Mouse (Mus musculus) hindbrain, embryonic 13.5 days (tissue): Measurements from ENCODE around the gene Gnai2. TPM values are rescaled to one million over a fixed set of nuclear protein-coding genes. Genes with fewer than 3 reads are reported as not detected.
"Not testable (repeated sequence)": the region's sequence is repeated elsewhere in the genome, so short reads cannot be mapped to it uniquely, and the experiment has no call there.

Source experiments
- ATAC-seq: fragments of 200-750 bp; cut with Nextera tagmentation; 2 replicates; pipeline ENCODE4 v1.8.0; 2017; ENCODE audit warnings: moderate TSS enrichment; ENCODE audit not compliant: low FRiP score
- H3K27ac ChIP-seq: fragments of 300-500 bp; sonication (generic); 2 replicates; pipeline ENCODE4 v1.5.1; 2015; ENCODE audit warnings: inconsistent platforms, mild to moderate bottlenecking, moderate library complexity
- H3K27me3 ChIP-seq: fragments of 300-500 bp; sonication (generic); 2 replicates; pipeline ENCODE4 v1.6.1; 2015; ENCODE audit warnings: mild to moderate bottlenecking, inconsistent platforms
- H3K36me3 ChIP-seq: fragments of 300-500 bp; sonication (generic); 2 replicates; pipeline ENCODE4 v1.6.1; 2015; ENCODE audit warnings: mild to moderate bottlenecking, inconsistent platforms
- H3K4me1 ChIP-seq: fragments of 300-500 bp; sonication (generic); replicated peaks from 2 replicates; pipeline ENCODE4 v1.6.1; 2015; ENCODE audit warnings: inconsistent platforms
- H3K4me2 ChIP-seq: fragments of 300-500 bp; sonication (generic); 2 replicates; pipeline ENCODE4 v1.6.1; 2015; ENCODE audit warnings: inconsistent platforms, mild to moderate bottlenecking, moderate library complexity
- H3K4me3 ChIP-seq: fragments of 300-500 bp; sonication (generic); 2 replicates; pipeline ENCODE4 v1.5.1; 2015; ENCODE audit warnings: mild to moderate bottlenecking, inconsistent platforms
- H3K9ac ChIP-seq: fragments of 300-500 bp; sonication (generic); 2 replicates; pipeline ENCODE4 v1.6.1; 2015; ENCODE audit warnings: mild to moderate bottlenecking, inconsistent platforms
- H3K9me3 ChIP-seq: fragments of 300-500 bp; sonication (generic); 2 replicates; pipeline ENCODE4 v1.6.1; 2016; ENCODE audit warnings: inconsistent platforms
- WGBS: fragments of 180-500 bp; shearing (Covaris S2); methylation state at CpG from one replicate; pipeline ENCODE4 v1.1.7; 2015; 5-methylcytosine and 5-hydroxymethylcytosine counted together
- polyA plus RNA-seq: library from polyadenylated mRNA; unstranded; fragments of >200 nt; fragmentation: Nextera tagmentation; extraction: Ambion mirVana; gene quantifications from 2 replicates; pipeline ENCODE4 v1.2.1, GENCODE M21; 2015

Gene Gnai2
- polyA plus RNA-seq, 1 experiment from 2014 or later, result 338 TPM

- peak; percentile 16; the same call in 1 of the 2 replicates for ATAC-seq
- WGBS, result 32% methylated on average over 16 of the region's 16 CpGs
Measured at GRCm38 (mm10) chr9:107576357-107577107, 58.6 kb downstream of the Gnai2 start, which contains the start of gene Hyal1. Hyal1 (plus strand) TSS chr9:107576927.

DNA sequence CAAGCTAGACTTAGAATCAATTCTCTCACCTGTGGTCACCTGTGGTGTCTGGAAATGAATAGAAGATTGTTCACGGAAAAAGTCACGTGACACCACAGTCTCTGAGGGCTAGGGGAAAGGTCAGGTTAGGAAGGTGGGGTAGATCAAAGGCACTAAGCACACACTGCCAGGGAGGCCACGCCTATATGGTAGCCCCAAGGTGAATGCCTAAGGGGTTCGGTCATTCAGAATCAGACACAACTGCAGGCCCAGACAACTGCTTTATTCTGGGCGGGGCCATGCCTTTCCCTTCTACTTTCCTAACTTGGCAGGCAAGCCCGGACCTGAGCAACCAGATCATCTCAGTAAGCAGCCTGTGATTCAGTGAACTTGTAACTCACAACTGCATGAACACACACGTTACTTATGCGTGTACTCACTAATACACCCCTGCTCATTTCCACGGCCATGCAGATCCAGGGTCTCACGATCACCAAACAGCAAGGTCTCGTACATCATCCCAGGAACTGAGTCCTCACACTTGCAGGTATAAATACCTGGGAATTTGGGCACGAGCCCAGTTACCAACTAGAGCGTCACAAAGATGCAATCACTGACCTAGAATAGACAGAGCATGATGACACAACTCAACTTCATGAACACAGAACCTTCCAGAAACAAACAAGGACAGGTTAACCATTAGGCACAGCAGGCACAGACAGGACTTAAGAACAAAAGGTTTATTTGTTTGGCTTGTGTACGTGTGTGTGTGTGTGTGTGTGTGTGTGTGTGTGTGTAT lies 59.4 kb downstream of the Gnai2 start:
- Histone ChIP-seq H3K27ac (no peak overlapping the region), H3K4me1 (peaks cover 52% of the 10 kb centered on the region), H3K9me3 (no peaks in the 10 kb centered on the region), H3K4me2 (no peak overlapping the region), H3K27me3 (no peaks in the 10 kb centered on the region), H3K36me3 (peaks cover 43% of the 10 kb centered on the region), H3K9ac (no peak overlapping the region), H3K4me3 (no peak overlapping the region)
- no peak for ATAC-seq
- 88% methylated on average over 14 of the region's 14 CpGs for WGBS

More at GRCm38 (mm10) chr9:107576357-107577107, 58.6 kb downstream of the Gnai2 start, which contains the start of gene Hyal1:
- Histone ChIP-seq H3K4me1 (peaks cover 52% of the 10 kb centered on the region), H3K9ac (peak within 1 kb of the TSS; percentile 26), H3K9me3 (no peaks in the 10 kb centered on the region), H3K4me2 (peak within 1 kb of the TSS; percentile 48), H3K4me3 (peak within 1 kb of the TSS; percentile 20), H3K27ac (no peak within 1 kb of the TSS; the same call in 1 of the 2 replicates), H3K36me3 (peaks cover 35% of the 10 kb centered on the region), H3K27me3 (no peaks in the 10 kb centered on the region)

DNA sequence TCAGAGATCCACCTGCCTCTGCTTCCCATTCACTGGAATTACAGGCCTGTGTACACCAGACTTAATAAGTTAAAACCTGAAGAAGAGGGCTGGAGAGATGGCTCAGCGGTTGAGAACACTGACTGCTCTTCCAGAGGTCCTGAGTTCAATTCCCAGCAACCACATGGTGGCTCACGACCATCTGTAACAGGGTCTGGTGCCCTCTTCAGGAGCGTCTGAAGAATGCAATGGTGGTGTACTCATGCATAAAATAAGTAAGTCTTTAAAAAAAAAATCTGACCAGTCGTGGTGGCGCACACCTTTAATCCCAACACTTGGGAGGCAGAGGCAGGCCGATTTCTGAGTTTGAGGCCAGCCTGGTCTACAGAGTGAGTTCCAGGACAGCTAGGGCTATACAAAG lies 61.4 kb downstream of the Gnai2 start:
- not testable (repeated sequence) for H3K9ac ChIP-seq, H3K9me3 ChIP-seq, H3K27ac ChIP-seq, H3K27me3 ChIP-seq, ATAC-seq, H3K4me3 ChIP-seq, H3K4me2 ChIP-seq
- Histone ChIP-seq H3K4me1 (peaks cover 49% of the 10 kb centered on the region), H3K36me3 (peaks cover 45% of the 10 kb centered on the region)
- WGBS, result 82% methylated on average over 6 of the region's 6 CpGs

DNA sequence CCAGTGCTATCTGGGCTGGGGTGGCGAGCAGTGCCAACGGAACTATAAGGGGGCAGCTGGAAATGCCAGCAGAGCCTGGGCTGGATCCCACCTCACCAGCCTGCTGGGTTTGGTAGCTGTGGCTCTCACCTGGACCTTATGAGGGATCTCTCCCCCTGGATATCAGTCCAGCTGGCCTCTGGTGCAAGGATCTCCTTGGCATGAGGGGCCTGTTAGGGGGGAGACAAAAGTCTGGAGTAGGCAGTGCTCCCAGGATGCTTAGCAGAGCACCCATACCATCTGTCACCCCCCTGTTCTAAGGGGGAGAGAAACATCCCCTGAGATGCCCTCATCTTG lies 62.9 kb downstream of the Gnai2 start:
- H3K4me2 ChIP-seq, result peak overlapping the region; percentile 3; the same call in 1 of the 2 replicates
- H3K27ac ChIP-seq, result 0 out of 2 replicates have a peak overlapping the region, but pooled peaks have one; percentile 4
- H3K27me3 ChIP-seq, result no peaks in the 10 kb centered on the region
- H3K4me3 ChIP-seq, result no peak overlapping the region
- H3K9ac ChIP-seq, result peak overlapping the region; percentile 10; the same call in 1 of the 2 replicates
- 100% methylated on average over 2 of the region's 2 CpGs for WGBS
- no peak for ATAC-seq
- no peaks in the 10 kb centered on the region for H3K9me3 ChIP-seq
- peaks cover 54% of the 10 kb centered on the region for H3K4me1 ChIP-seq
- peaks cover 45% of the 10 kb centered on the region for H3K36me3 ChIP-seq

GRCm38 (mm10) chr9:107571534-107572326 lies 63.4 kb downstream of the Gnai2 start:
- Histone ChIP-seq H3K4me3 (no peak overlapping the region; the same call in 1 of the 2 replicates), H3K9ac (peak overlapping the region; percentile 94), H3K27me3 (no peaks in the 10 kb centered on the region), H3K4me2 (peak overlapping the region; percentile 93), H3K4me1 (peaks cover 52% of the 10 kb centered on the region), H3K27ac (0 out of 2 replicates have a peak overlapping the region, but pooled peaks have one; percentile 4), H3K9me3 (no peaks in the 10 kb centered on the region), H3K36me3 (peaks cover 45% of the 10 kb centered on the region)
- 93% methylated on average over 22 of the region's 22 CpGs for WGBS
- ATAC-seq, result no peak

GRCm38 (mm10) chr9:107570845-107571244 lies 64.3 kb downstream of the Gnai2 start:
- peak overlapping the region; percentile 94 for H3K9ac ChIP-seq
- peaks cover 48% of the 10 kb centered on the region for H3K4me1 ChIP-seq
- 96% methylated on average over 21 of the region's 21 CpGs for WGBS
- H3K4me3 ChIP-seq, result peak overlapping the region; percentile 92
- H3K27me3 ChIP-seq, result no peaks in the 10 kb centered on the region
- no peaks in the 10 kb centered on the region for H3K9me3 ChIP-seq
- H3K4me2 ChIP-seq, result peak overlapping the region; percentile 93
- no peak for ATAC-seq
- H3K36me3 ChIP-seq, result peaks cover 50% of the 10 kb centered on the region
- peak overlapping the region; percentile 85; the same call in 1 of the 2 replicates for H3K27ac ChIP-seq

- peak overlapping the region; percentile 85 for H3K27ac ChIP-seq
- H3K4me3 ChIP-seq, result peak overlapping the region; percentile 92
- no peaks in the 10 kb centered on the region for H3K9me3 ChIP-seq
- H3K36me3 ChIP-seq, result peaks cover 53% of the 10 kb centered on the region
- H3K4me1 ChIP-seq, result peaks cover 53% of the 10 kb centered on the region
- no peak for ATAC-seq
- H3K27me3 ChIP-seq, result no peaks in the 10 kb centered on the region
- WGBS, result 54% methylated on average over 13 of the region's 13 CpGs
- H3K9ac ChIP-seq, result peak overlapping the region; percentile 94
- peak overlapping the region; percentile 93 for H3K4me2 ChIP-seq
Measured at GRCm38 (mm10) chr9:107570016-107570415, 65.2 kb downstream of the Gnai2 start.

GRCm38 (mm10) chr9:107569270-107569669 lies 65.9 kb downstream of the Gnai2 start:
- peak overlapping the region; percentile 85 for H3K27ac ChIP-seq
- peak; percentile 27 for ATAC-seq
- H3K9me3 ChIP-seq, result no peaks in the 10 kb centered on the region
- peaks cover 55% of the 10 kb centered on the region for H3K4me1 ChIP-seq
- H3K4me3 ChIP-seq, result peak overlapping the region; percentile 92
- H3K4me2 ChIP-seq, result peak overlapping the region; percentile 93
- H3K9ac ChIP-seq, result peak overlapping the region; percentile 94
- H3K27me3 ChIP-seq, result no peaks in the 10 kb centered on the region
- under 1% methylated on average over 23 of the region's 23 CpGs for WGBS
- peaks cover 53% of the 10 kb centered on the region for H3K36me3 ChIP-seq

- Histone ChIP-seq H3K36me3 (peaks cover 50% of the 10 kb centered on the region), H3K27ac (peak overlapping the region; percentile 85), H3K4me2 (peak overlapping the region; percentile 93), H3K9me3 (no peaks in the 10 kb centered on the region), H3K4me1 (peaks cover 61% of the 10 kb centered on the region), H3K27me3 (no peaks in the 10 kb centered on the region), H3K9ac (peak overlapping the region; percentile 94), H3K4me3 (peak overlapping the region; percentile 92)
- peak; percentile 88 for ATAC-seq
- under 1% methylated on average over 40 of the region's 41 CpGs for WGBS
Measured at GRCm38 (mm10) chr9:107568331-107569261, 66.6 kb downstream of the Gnai2 start.

DNA sequence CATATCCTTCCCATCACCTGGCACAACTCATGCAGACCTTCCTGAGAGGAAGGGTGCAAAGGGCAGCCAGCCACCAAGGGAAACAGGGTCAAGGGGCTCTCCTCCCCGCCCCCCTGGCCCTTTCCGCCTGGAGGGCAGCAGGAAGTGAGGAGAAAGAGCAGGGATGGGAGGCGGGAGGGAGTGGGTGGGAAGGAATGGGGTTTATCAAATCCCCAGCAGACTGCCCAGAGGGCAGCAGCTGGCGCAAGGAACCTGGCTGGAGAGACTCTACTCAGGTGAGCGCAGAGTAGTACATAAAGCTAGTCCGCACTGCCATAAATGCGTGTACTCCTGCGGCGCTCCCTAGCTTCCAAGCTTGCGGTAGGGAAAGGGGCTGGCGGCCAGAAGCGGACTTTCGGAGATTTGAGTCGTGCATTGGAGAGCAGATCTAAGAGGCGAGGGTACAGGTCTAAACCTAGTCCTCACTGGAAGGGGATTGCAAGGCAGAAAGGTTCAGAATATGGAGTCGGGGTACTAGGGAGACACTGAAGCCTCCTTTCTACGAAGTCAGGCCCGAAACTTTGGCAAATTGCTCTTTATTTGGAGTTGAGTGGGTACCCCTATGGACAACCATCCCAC lies 67.4 kb downstream of the Gnai2 start, which contains the start of gene Hyal2:
TSS of gene Hyal2 (plus strand) at position 244 of the 618 bp plus-strand sequence.
- H3K36me3 ChIP-seq, result peaks cover 42% of the 10 kb centered on the region

More for the DNA sequence above, 67.4 kb downstream of the Gnai2 start, which contains the start of gene Hyal2:
- H3K9me3 ChIP-seq, result no peaks in the 10 kb centered on the region
- peak within 1 kb of the TSS; percentile 85 for H3K27ac ChIP-seq
- H3K4me1 ChIP-seq, result peaks cover 64% of the 10 kb centered on the region
- peak within 1 kb of the TSS; percentile 92 for H3K4me3 ChIP-seq
- H3K27me3 ChIP-seq, result no peaks in the 10 kb centered on the region
- no peak for ATAC-seq
- peak within 1 kb of the TSS; percentile 93 for H3K4me2 ChIP-seq
- peak within 1 kb of the TSS; percentile 94 for H3K9ac ChIP-seq
- WGBS, result 7% methylated on average over 18 of the region's 18 CpGs
